Mouse (Mus musculus) neural tube, embryonic 13.5 days (tissue): ENCODE measurements around the gene Filip1. TPM values are rescaled to one million over a fixed set of nuclear protein-coding genes. Genes with fewer than 3 reads are reported as not detected.

Source experiments
- ATAC-seq: fragments of 200-750 bp; cut with Nextera tagmentation; 2 replicates; pipeline ENCODE4 v1.8.0; 2017; ENCODE audit warnings: low read depth, mild to moderate bottlenecking, moderate TSS enrichment, moderate library complexity
- H3K27ac ChIP-seq: fragments of 300-500 bp; sonication (generic); replicated peaks from 2 replicates; pipeline ENCODE4 v1.5.1; 2015; ENCODE audit warnings: moderate library complexity, mild to moderate bottlenecking, inconsistent platforms
- H3K27me3 ChIP-seq: fragments of 300-500 bp; sonication (generic); 2 replicates; pipeline ENCODE4 v1.6.1; 2015; ENCODE audit warnings: mild to moderate bottlenecking, inconsistent platforms
- H3K36me3 ChIP-seq: fragments of 300-500 bp; sonication (generic); 2 replicates; pipeline ENCODE4 v1.6.1; 2015; ENCODE audit warnings: mild to moderate bottlenecking, inconsistent platforms
- H3K4me1 ChIP-seq: fragments of 300-500 bp; sonication (generic); replicated peaks from 2 replicates; pipeline ENCODE4 v1.6.1; 2015; ENCODE audit warnings: inconsistent platforms
- H3K4me2 ChIP-seq: fragments of 300-500 bp; sonication (generic); 2 replicates; pipeline ENCODE4 v1.6.1; 2015; ENCODE audit warnings: inconsistent platforms, mild to moderate bottlenecking, moderate library complexity
- H3K4me3 ChIP-seq: fragments of 300-500 bp; sonication (generic); 2 replicates; pipeline ENCODE4 v1.5.1; 2015; ENCODE audit warnings: mild to moderate bottlenecking, inconsistent platforms
- H3K9ac ChIP-seq: fragments of 300-500 bp; sonication (generic); 2 replicates; pipeline ENCODE4 v1.6.1; 2015; ENCODE audit warnings: moderate library complexity, mild to moderate bottlenecking, inconsistent platforms
- H3K9me3 ChIP-seq: fragments of 300-500 bp; sonication (generic); 2 replicates; pipeline ENCODE4 v1.6.1; 2016; ENCODE audit warnings: inconsistent platforms
- WGBS: fragments of 180-500 bp; shearing (Covaris S2); methylation state at CpG from one replicate; pipeline ENCODE4 v1.1.7; 2015; 5-methylcytosine and 5-hydroxymethylcytosine counted together
- polyA plus RNA-seq: library from polyadenylated mRNA; unstranded; fragments of >200 nt; fragmentation: Nextera tagmentation; extraction: Ambion mirVana; gene quantifications from 2 replicates; pipeline ENCODE4 v1.2.1, GENCODE M21; 2015

Filip1 gene
- polyA plus RNA-seq, 1 experiment from 2014 or later, result 2.4 TPM

DNA sequence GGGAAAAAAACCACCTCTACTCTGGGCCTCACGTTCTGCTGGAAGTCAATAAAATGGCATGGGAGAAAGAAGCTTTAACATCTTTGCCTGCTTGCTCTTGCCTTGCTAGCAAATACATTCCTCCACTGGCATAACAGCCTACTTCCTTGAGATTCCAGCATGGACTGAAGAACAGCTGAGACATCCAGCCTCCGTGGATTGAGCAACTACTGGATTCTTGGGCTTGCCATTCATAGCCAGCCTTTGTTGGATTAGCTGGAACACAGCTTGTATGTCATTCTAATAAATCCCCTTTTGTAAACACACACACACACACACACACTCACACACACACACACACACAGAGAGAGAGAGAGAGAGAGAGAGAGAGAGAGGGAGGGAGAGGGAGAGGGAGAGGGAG lies 185.6 kb downstream of the Filip1 start:
- no peaks in the 10 kb centered on the region for H3K9me3 ChIP-seq
- no peak overlapping the region for H3K4me3 ChIP-seq
- H3K4me1 ChIP-seq, result peaks cover 12% of the 10 kb centered on the region; the same call in 1 of the 2 replicates
- ATAC-seq, result no peak
- WGBS, result 56% methylated on average over 2 of the region's 2 CpGs
- H3K9ac ChIP-seq, result no peak overlapping the region
- no peak overlapping the region for H3K4me2 ChIP-seq
- H3K36me3 ChIP-seq, result no peaks in the 10 kb centered on the region
- H3K27me3 ChIP-seq, result no peaks in the 10 kb centered on the region
- H3K27ac ChIP-seq, result no peak overlapping the region

- Histone ChIP-seq H3K27me3 (no peaks in the 10 kb centered on the region), H3K4me1 (peaks cover 8% of the 10 kb centered on the region; the same call in 1 of the 2 replicates), H3K9me3 (no peaks in the 10 kb centered on the region), H3K27ac (no peak overlapping the region), H3K4me3 (no peak overlapping the region), H3K9ac (no peak overlapping the region), H3K4me2 (no peak overlapping the region), H3K36me3 (no peaks in the 10 kb centered on the region)
- 32% methylated on average over 7 of the region's 7 CpGs for WGBS
- ATAC-seq, result no peak
These were observed 187.1 kb downstream of the Filip1 start for GRCm38 (mm10) chr9:79825526-79825925.

DNA sequence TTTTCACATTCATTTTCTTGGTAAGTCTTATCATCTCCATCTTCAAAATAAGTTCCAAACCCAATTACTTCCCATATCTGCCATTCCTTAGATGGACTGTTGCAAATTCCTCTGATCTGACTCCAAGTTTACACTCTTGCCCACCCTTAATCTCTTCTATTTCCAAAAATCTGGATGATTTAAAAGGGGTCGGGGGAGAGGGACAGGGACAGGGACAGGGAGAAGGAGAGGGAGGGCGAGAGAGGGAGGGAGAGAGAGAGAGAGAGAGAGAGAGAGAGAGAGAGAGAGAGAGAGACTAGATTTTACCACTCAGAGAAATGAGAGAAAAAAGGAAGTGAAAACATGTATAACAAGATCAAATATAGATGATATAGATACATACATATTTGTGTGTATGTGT lies 188.8 kb downstream of the Filip1 start:
- Histone ChIP-seq H3K9me3 (no peaks in the 10 kb centered on the region), H3K36me3 (0 out of 2 replicates have a peak, but pooled peaks cover under 1% of the 10 kb centered on the region), H3K9ac (no peak overlapping the region), H3K4me1 (no peaks in the 10 kb centered on the region), H3K27me3 (no peaks in the 10 kb centered on the region), H3K4me2 (no peak overlapping the region), H3K4me3 (no peak overlapping the region), H3K27ac (no peak overlapping the region)
- ATAC-seq, result no peak
- 42% methylated on average over 2 of the region's 2 CpGs for WGBS

DNA sequence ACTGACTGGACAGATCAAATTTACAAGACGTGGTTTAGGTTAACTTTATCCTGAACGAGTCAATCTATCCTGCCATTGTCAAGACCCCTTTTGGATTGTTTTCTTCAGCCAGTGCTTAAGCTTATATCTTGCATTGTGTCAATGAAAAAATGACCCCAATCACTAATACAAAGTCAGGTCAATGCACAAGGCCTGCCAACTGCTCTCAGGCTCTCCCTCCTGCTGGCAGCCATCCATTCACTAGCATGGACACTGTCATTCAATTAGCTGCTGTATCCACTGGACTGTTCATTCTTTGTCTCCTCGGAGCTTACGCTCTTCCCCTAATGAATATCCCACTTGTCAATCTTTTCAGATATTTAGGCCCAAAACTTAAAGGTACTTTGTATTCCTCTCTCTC lies 189.2 kb downstream of the Filip1 start:
- no peak for ATAC-seq
- WGBS, result 19% methylated on average over 4 of the region's 4 CpGs

GRCm38 (mm10) chr9:79816464-79816863 lies 196.2 kb downstream of the Filip1 start:
- Histone ChIP-seq H3K36me3 (0 out of 2 replicates have a peak, but pooled peaks cover 8% of the 10 kb centered on the region), H3K27me3 (no peaks in the 10 kb centered on the region), H3K4me3 (no peak overlapping the region), H3K9me3 (no peaks in the 10 kb centered on the region), H3K4me2 (no peak overlapping the region), H3K27ac (no peak overlapping the region), H3K9ac (no peak overlapping the region), H3K4me1 (no peaks in the 10 kb centered on the region)
- WGBS, result 94% methylated on average over 5 of the region's 5 CpGs
- ATAC-seq, result no peak

More for the DNA sequence above, 189.2 kb downstream of the Filip1 start:
- Histone ChIP-seq H3K9me3 (no peaks in the 10 kb centered on the region), H3K4me1 (no peaks in the 10 kb centered on the region), H3K4me3 (no peak overlapping the region), H3K27me3 (no peaks in the 10 kb centered on the region), H3K36me3 (0 out of 2 replicates have a peak, but pooled peaks cover 4% of the 10 kb centered on the region), H3K27ac (no peak overlapping the region), H3K4me2 (no peak overlapping the region), H3K9ac (no peak overlapping the region)

DNA sequence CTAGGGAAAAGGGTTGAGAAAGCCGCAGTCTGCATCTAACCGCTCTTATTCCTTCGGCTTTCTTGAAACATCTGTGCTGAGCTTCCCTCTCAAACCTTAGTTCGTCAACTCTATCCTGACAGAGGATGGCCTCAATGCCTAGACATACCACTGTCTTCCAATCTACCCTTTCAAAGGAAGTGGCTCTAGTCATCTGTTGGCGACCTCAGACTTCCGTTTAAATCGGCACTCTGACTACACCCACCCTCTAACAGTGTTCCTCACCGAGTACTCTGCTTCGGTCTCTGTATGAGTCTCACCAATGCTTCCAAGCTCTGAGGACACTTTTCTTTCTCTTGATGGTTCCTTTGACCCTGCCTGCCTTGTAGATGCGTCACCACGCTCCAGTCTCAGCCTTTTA lies 196.6 kb downstream of the Filip1 start:
- H3K4me1 ChIP-seq, result no peaks in the 10 kb centered on the region
- H3K4me2 ChIP-seq, result no peak overlapping the region
- no peak overlapping the region for H3K4me3 ChIP-seq
- no peak for ATAC-seq
- H3K27ac ChIP-seq, result no peak overlapping the region
- 92% methylated on average over 11 of the region's 11 CpGs for WGBS
- no peaks in the 10 kb centered on the region for H3K27me3 ChIP-seq
- H3K36me3 ChIP-seq, result 0 out of 2 replicates have a peak, but pooled peaks cover 8% of the 10 kb centered on the region
- H3K9ac ChIP-seq, result no peak overlapping the region
- no peaks in the 10 kb centered on the region for H3K9me3 ChIP-seq

DNA sequence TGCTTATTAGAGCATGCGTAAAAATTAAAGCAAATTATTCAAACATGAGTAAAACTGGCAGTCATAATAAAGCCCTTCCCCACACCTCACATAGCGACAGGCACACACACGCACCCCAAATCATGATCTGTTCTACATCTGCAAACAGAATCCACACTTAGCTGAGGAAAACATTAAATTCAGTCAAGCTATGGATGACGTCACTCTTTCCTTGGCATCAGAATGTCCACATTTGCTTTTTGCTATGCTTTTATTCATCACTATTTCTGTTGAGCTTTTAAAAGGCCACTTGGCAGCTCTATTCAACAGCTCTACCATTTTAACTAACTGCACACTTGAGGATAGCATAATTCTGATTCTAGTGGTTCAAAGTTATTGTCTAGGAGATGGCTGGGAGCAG lies 198.1 kb downstream of the Filip1 start:
- no peaks in the 10 kb centered on the region for H3K9me3 ChIP-seq
- H3K4me1 ChIP-seq, result no peaks in the 10 kb centered on the region
- H3K27ac ChIP-seq, result no peak overlapping the region
- no peak for ATAC-seq
- no peak overlapping the region for H3K4me3 ChIP-seq
- H3K36me3 ChIP-seq, result 0 out of 2 replicates have a peak, but pooled peaks cover 8% of the 10 kb centered on the region
- H3K27me3 ChIP-seq, result no peaks in the 10 kb centered on the region
- no peak overlapping the region for H3K9ac ChIP-seq
- H3K4me2 ChIP-seq, result no peak overlapping the region
- WGBS, result 91% methylated on average over 4 of the region's 4 CpGs

GRCm38 (mm10) chr9:79810969-79811902 lies 201.4 kb downstream of the Filip1 start:
- no peak overlapping the region for H3K4me3 ChIP-seq
- no peak overlapping the region for H3K9ac ChIP-seq
- no peaks in the 10 kb centered on the region for H3K4me1 ChIP-seq
- H3K27ac ChIP-seq, result no peak overlapping the region
- no peaks in the 10 kb centered on the region for H3K27me3 ChIP-seq
- H3K36me3 ChIP-seq, result no peaks in the 10 kb centered on the region
- no peaks in the 10 kb centered on the region for H3K9me3 ChIP-seq
- 80% methylated on average over 10 of the region's 11 CpGs for WGBS
- no peak for ATAC-seq
- H3K4me2 ChIP-seq, result no peak overlapping the region

GRCm38 (mm10) chr9:79810534-79810933 lies 202.1 kb downstream of the Filip1 start:
- no peaks in the 10 kb centered on the region for H3K36me3 ChIP-seq
- H3K27me3 ChIP-seq, result no peaks in the 10 kb centered on the region
- 82% methylated on average over 3 of the region's 3 CpGs for WGBS
- no peaks in the 10 kb centered on the region for H3K9me3 ChIP-seq
- H3K4me2 ChIP-seq, result no peak overlapping the region
- H3K9ac ChIP-seq, result no peak overlapping the region
- no peak for ATAC-seq
- H3K4me1 ChIP-seq, result no peaks in the 10 kb centered on the region
- no peak overlapping the region for H3K27ac ChIP-seq
- H3K4me3 ChIP-seq, result no peak overlapping the region

DNA sequence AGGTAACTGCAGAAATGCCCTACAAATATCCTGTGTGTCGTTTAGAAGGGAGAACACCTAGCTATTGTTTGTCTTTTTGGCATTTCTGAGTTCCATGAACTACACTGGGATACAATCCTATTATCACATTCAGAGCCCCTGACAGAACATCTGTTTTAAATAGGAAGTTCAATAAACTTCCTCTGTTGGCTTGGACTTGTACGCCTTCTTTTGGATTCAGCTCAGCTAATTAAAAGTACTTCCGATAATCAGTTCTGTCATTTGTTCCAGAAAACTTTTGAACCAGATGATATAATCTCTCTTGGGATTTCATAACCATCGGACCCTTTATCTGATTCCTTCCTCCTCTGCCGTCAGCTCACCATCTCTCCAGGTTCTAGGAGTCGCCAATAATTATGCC lies 203.2 kb downstream of the Filip1 start:
- Histone ChIP-seq H3K4me3 (no peak overlapping the region), H3K4me2 (no peak overlapping the region), H3K4me1 (no peaks in the 10 kb centered on the region), H3K36me3 (no peaks in the 10 kb centered on the region), H3K9me3 (no peaks in the 10 kb centered on the region), H3K27ac (no peak overlapping the region), H3K27me3 (no peaks in the 10 kb centered on the region), H3K9ac (no peak overlapping the region)
- no peak for ATAC-seq
- 80% methylated on average over 6 of the region's 6 CpGs for WGBS

GRCm38 (mm10) chr9:79807178-79807577 lies 205.5 kb downstream of the Filip1 start:
- no peaks in the 10 kb centered on the region for H3K4me1 ChIP-seq
- no peak overlapping the region for H3K27ac ChIP-seq
- WGBS, result 53% methylated on average over 4 of the region's 4 CpGs

GRCm38 (mm10) chr9:79806317-79807075 lies 206.2 kb downstream of the Filip1 start:
- H3K36me3 ChIP-seq, result no peaks in the 10 kb centered on the region
- no peak overlapping the region for H3K4me3 ChIP-seq
- WGBS, result 42% methylated on average over 12 of the region's 12 CpGs
- no peak overlapping the region for H3K27ac ChIP-seq
- ATAC-seq, result peak; percentile 65
- no peaks in the 10 kb centered on the region for H3K9me3 ChIP-seq
- H3K4me1 ChIP-seq, result no peaks in the 10 kb centered on the region
- no peaks in the 10 kb centered on the region for H3K27me3 ChIP-seq
- no peak overlapping the region for H3K4me2 ChIP-seq
- H3K9ac ChIP-seq, result no peak overlapping the region

More at GRCm38 (mm10) chr9:79807178-79807577, 205.5 kb downstream of the Filip1 start:
- no peaks in the 10 kb centered on the region for H3K9me3 ChIP-seq
- ATAC-seq, result no peak
- no peak overlapping the region for H3K9ac ChIP-seq
- H3K4me3 ChIP-seq, result no peak overlapping the region
- H3K4me2 ChIP-seq, result no peak overlapping the region
- no peaks in the 10 kb centered on the region for H3K27me3 ChIP-seq
- H3K36me3 ChIP-seq, result no peaks in the 10 kb centered on the region
